Mouse (Mus musculus): Measurements from ENCODE around the gene Esp4. TPM values are rescaled to one million over a fixed set of nuclear protein-coding genes. Genes with fewer than 3 reads are reported as not detected.
"Not testable (repeated sequence)": the region's sequence is repeated elsewhere in the genome, so short reads cannot be mapped to it uniquely, and the experiment has no call there.

Esp4 gene
- total RNA-seq (2017) = not detected in 2 replicates

- no peak for ATAC-seq (ENCODE audit: extremely low read depth, insufficient number of reproducible peaks, low FRiP score, poor library complexity, severe bottlenecking)
These were observed at the start of gene Esp4 for GRCm38 (mm10) chr17:40598294-40598693. Gene Esp4, plus strand, starts transcription at chr17:40598594.

GRCm38 (mm10) chr17:40553470-40553869 is 44.9 kb upstream of the Esp4 start:
- ATAC-seq (ENCODE audit: extremely low read depth, insufficient number of reproducible peaks, low FRiP score, poor library complexity, severe bottlenecking) = no peak

- ATAC-seq (ENCODE audit: extremely low read depth, insufficient number of reproducible peaks, low FRiP score, poor library complexity, severe bottlenecking) = no peak
These were observed 37.2 kb upstream of the Esp4 start, which contains the start of gene Esp6 for GRCm38 (mm10) chr17:40561207-40561606. Gene Esp6, plus strand, starts transcription at chr17:40561507.

- ATAC-seq (ENCODE audit: extremely low read depth, insufficient number of reproducible peaks, low FRiP score, poor library complexity, severe bottlenecking) = not testable (repeated sequence)
These were observed 14.5 kb upstream of the Esp4 start for GRCm38 (mm10) chr17:40583906-40584305.

GRCm38 (mm10) chr17:40591297-40591696 is 7.1 kb upstream of the Esp4 start:
- no peak for ATAC-seq (ENCODE audit: extremely low read depth, insufficient number of reproducible peaks, low FRiP score, poor library complexity, severe bottlenecking)

- ATAC-seq (ENCODE audit: extremely low read depth, insufficient number of reproducible peaks, low FRiP score, poor library complexity, severe bottlenecking) = not testable (repeated sequence)
These were observed 33.4 kb downstream of the Esp4 start, which contains the start of gene Esp3 for GRCm38 (mm10) chr17:40631775-40632174. Gene Esp3, plus strand, starts transcription at chr17:40632075.

Other genes with a start within 250 kb of the Esp4 start
- not detected in 2 replicates for gene Esp8, start 78.6 kb upstream of the Esp4 start, total RNA-seq (2017)
- gene Esp6, start 37.1 kb upstream of the Esp4 start, total RNA-seq (2017) = not detected in 2 replicates
- not detected in 2 replicates for gene Esp3, start 33.5 kb downstream of the Esp4 start, total RNA-seq (2017)
- not detected in 2 replicates for gene Esp1, start 128.5 kb downstream of the Esp4 start, total RNA-seq (2017)
- not detected in 2 replicates for gene Crisp2, start 208.4 kb downstream of the Esp4 start, total RNA-seq (2017)
- 0.58 TPM in 1 of 2 replicates, not detected in the other for gene Rhag, start 212.5 kb downstream of the Esp4 start, total RNA-seq (2017)